Mouse (Mus musculus): Measurements from ENCODE around the gene P2ry1. TPM values are rescaled to one million over a fixed set of nuclear protein-coding genes. Genes with fewer than 3 reads are reported as not detected.

P2ry1 gene
- polyA plus RNA-seq (2012; rRNA removed), result 3.3 and 3.4 TPM in 2 replicates

DNA sequence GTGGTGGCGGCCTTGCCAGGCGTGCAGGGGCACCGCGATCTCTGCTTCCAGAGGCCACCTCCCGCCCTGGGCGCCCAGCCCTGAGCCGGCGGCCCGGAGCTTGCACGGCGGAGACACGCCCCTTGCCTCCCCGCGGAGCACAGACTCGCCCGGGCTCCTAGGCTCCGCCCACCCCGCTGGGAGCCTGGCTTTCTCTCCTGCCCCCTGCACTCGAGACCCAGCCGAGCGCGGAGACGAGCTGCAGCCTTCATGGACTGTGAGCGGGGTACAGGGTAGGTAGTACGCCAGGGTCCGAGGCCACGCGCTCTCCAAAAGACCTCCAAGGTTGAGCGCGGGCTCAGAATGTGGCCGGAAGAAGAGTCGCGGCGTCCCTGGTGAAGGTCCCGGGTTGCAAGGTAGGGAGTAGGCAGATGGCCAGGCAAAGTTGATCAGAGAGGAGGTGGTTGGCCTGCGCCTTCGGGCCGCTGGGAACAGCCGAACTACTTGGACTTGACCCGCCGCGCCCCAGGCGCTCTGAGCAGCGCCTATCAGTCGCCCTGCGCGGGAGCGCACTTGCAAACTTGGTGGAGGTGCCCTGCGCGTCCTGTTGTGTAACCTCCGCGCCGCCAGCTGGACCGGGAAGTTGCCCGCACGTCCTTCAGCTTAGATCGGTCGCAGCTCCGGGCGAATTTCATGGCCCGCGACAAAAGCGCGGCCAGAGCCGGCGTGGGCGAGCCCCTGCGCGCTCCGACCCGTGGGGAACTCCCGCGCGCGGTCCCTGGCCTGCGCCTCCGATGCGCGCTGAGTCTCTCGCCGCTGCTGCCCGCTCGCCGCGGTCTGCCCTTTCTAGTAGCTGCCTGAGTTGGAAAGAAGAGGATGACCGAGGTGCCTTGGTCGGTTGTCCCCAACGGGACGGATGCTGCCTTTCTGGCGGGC lies at the start of gene P2ry1:
P2ry1 (plus strand) TSS at position 209 of the 915 bp plus-strand sequence.

